Mouse (Mus musculus) MEL (cell line): ENCODE data around the gene Tox2. TPM values are rescaled to one million over a fixed set of nuclear protein-coding genes. Genes with fewer than 3 reads are reported as not detected.

Experiments
- DNase-seq: peaks from one replicate; pipeline ENCODE4 v3.0.0; 2011; ENCODE audit warnings: low read depth, low spot score
- H3K27ac ChIP-seq: 2 replicates; pipeline ENCODE4 v1.5.1; 2012; ENCODE audit warnings: low read depth, mild to moderate bottlenecking, control low read depth, low read length, moderate library complexity; ENCODE audit not compliant: control insufficient read depth
- H3K27me3 ChIP-seq, 2 experiments: fragments of 150-350 bp in 1 of 2; sonication (generic) in 1 of 2; 2 replicates each; pipeline ENCODE4 v1.6.1; 2012; ENCODE audit warnings: low read length in 2 of 2, mild to moderate bottlenecking in 2 of 2, improper control_type of control experiment in 1 of 2, moderate library complexity in 1 of 2; ENCODE audit not compliant: insufficient read depth in 2 of 2, control insufficient read depth in 1 of 2
- H3K36me3 ChIP-seq, 2 experiments: 2 replicates each; pipeline ENCODE4 v1.6.1; 2012 to 2014; ENCODE audit warnings: low read length in 2 of 2, improper control_type of control experiment in 1 of 2, inconsistent platforms in 1 of 2, mild to moderate bottlenecking in 1 of 2; ENCODE audit not compliant: insufficient read depth in 2 of 2, control insufficient read depth in 1 of 2
- H3K4me1 ChIP-seq, 2 experiments: fragments of 150-350 bp in 1 of 2; sonication (generic) in 1 of 2; 2 replicates each; pipeline ENCODE4 v1.6.1; 2012; ENCODE audit warnings: low read length in 2 of 2, improper control_type of control experiment in 1 of 2, mild to moderate bottlenecking in 1 of 2; ENCODE audit not compliant: insufficient read depth in 2 of 2, control insufficient read depth in 1 of 2
- H3K4me3 ChIP-seq, 2 experiments: fragments of 150-350 bp in 1 of 2; sonication (generic) in 1 of 2; 2 replicates each; pipeline ENCODE4 v1.5.1; 2012; ENCODE audit warnings: low read depth in 2 of 2, low read length in 2 of 2, mild to moderate bottlenecking in 2 of 2, moderate library complexity in 2 of 2, control low read depth in 1 of 2, improper control_type of control experiment in 1 of 2; ENCODE audit not compliant: control insufficient read depth in 1 of 2, insufficient read depth in 1 of 2
- H3K79me2 ChIP-seq: 2 replicates; pipeline ENCODE4 v1.6.1; 2012; ENCODE audit warnings: mild to moderate bottlenecking, low read length, moderate library complexity; ENCODE audit not compliant: control insufficient read depth, poor library complexity, insufficient read depth
- H3K9ac ChIP-seq: 2 replicates; pipeline ENCODE4 v1.6.1; 2012; ENCODE audit warnings: low read depth, mild to moderate bottlenecking, control low read depth, low read length, moderate library complexity; ENCODE audit not compliant: control insufficient read depth, poor library complexity, severe bottlenecking
- H3K9me3 ChIP-seq: fragments of 150-350 bp; sonication (generic); replicated peaks from 2 replicates; pipeline ENCODE4 v1.6.1; 2012; ENCODE audit warnings: mild to moderate bottlenecking, low read length, improper control_type of control experiment, moderate library complexity; ENCODE audit not compliant: insufficient read depth
- CHD2 ChIP-seq: IDR thresholded peaks from 2 replicates; pipeline ENCODE4 v1.6.1; 2011; ENCODE audit warnings: low read length, improper control_type of control experiment
- POLR2AphosphoS5 ChIP-seq: IDR thresholded peaks from 2 replicates; pipeline ENCODE4 v1.6.1; 2012; ENCODE audit warnings: low read depth, borderline replicate concordance, mild to moderate bottlenecking, inconsistent platforms, low read length, moderate library complexity, mixed read lengths
- RAD21 ChIP-seq: IDR thresholded peaks from 2 replicates; pipeline ENCODE4 v1.6.1; 2011; ENCODE audit warnings: mild to moderate bottlenecking, low read depth, low read length, improper control_type of control experiment
- polyA plus RNA-seq, 2 experiments: library from polyadenylated mRNA; stranded (reverse) in 1 of 2; unstranded in 1 of 2; fragments of >175 nt in 1 of 2; fragments of >200 nt in 1 of 2; gene quantifications; 2 replicates each; pipeline versions ENCODE4 v1.2.1 to v1.2.4; 2012; ENCODE audit warnings: low replicate concordance in 2 of 2, low read depth in 1 of 2; ENCODE audit not compliant: insufficient read length in 2 of 2, insufficient read depth in 1 of 2, missing spikeins in 1 of 2
- total RNA-seq: library from RNA; depleted of rRNA; stranded (reverse); fragments of 300-350 nt; gene quantifications from 2 replicates; pipeline ENCODE4 v1.2.3, GENCODE M21; 2012; rRNA removed

The Tox2 gene
- total and polyA plus RNA-seq, 3 experiments, result not detected

GRCm38 (mm10) chr2:163372627-163373026 is 169.7 kb downstream of the Tox2 start:
- no peak for DNase-seq
- H3K79me2 ChIP-seq, result no peaks in the 10 kb centered on the region
- no peaks in the 10 kb centered on the region for H3K36me3 ChIP-seq
- no peaks in the 10 kb centered on the region for H3K9me3 ChIP-seq
- no peaks in the 10 kb centered on the region for H3K4me1 ChIP-seq
- H3K27ac ChIP-seq, result no peak overlapping the region
- TF ChIP-seq CHD2 (no peak), POLR2AphosphoS5 (peak; percentile 16; the same call in 1 of the 2 replicates), RAD21 (no peak)
- TF ChIP-seq, all 39 proteins: peak for 1
- Histone ChIP-seq H3K27me3 (no peaks in the 10 kb centered on the region), H3K4me3 (no peak overlapping the region), H3K9ac (no peak overlapping the region)

Other genes with a start within 250 kb of the Tox2 start
- gene Sgk2, start 215.8 kb upstream of the Tox2 start, total RNA-seq, result not detected in 2 replicates
- gene Sgk2, start 215.8 kb upstream of the Tox2 start, polyA plus RNA-seq, result not detected
- 10.9 and 11.0 TPM in 2 replicates for gene Ift52, start 185.8 kb upstream of the Tox2 start, total RNA-seq
- gene Ift52, start 185.8 kb upstream of the Tox2 start, polyA plus RNA-seq, result 10 to 100 TPM in 1 of 2 experiments, not detected in 1; 32.7 TPM
- 55.5 and 60.8 TPM in 2 replicates for gene Mybl2, start 148.4 kb upstream of the Tox2 start, total RNA-seq
- 100 to 1,000 TPM in 1 of 2 experiments, not detected in 1; 145 TPM for gene Mybl2, start 148.4 kb upstream of the Tox2 start, polyA plus RNA-seq
- gene Gtsf1l, start 115.3 kb upstream of the Tox2 start, total RNA-seq, result not detected in 2 replicates
- gene Gtsf1l, start 115.3 kb upstream of the Tox2 start, polyA plus RNA-seq, result not detected
- gene Jph2, start 194.9 kb downstream of the Tox2 start, total RNA-seq, result 0.03 and 0.04 TPM in 2 replicates
- gene Jph2, start 194.9 kb downstream of the Tox2 start, polyA plus RNA-seq, result under 1 TPM in 1 of 2 experiments, not detected in 1; 0.19 TPM
- gene Oser1, start 221.6 kb downstream of the Tox2 start, total RNA-seq, result 42.3 and 43.8 TPM in 2 replicates
- gene Oser1, start 221.6 kb downstream of the Tox2 start, polyA plus RNA-seq, result 10 to 100 TPM in 1 of 2 experiments, not detected in 1; 53.9 TPM
- gene Gdap1l1, start 235.4 kb downstream of the Tox2 start, total RNA-seq, result not detected in 2 replicates
- gene Gdap1l1, start 235.4 kb downstream of the Tox2 start, polyA plus RNA-seq, result not detected